8 mouse cellular contexts compared by ENCODE assay signal in the genomic region with DNA sequence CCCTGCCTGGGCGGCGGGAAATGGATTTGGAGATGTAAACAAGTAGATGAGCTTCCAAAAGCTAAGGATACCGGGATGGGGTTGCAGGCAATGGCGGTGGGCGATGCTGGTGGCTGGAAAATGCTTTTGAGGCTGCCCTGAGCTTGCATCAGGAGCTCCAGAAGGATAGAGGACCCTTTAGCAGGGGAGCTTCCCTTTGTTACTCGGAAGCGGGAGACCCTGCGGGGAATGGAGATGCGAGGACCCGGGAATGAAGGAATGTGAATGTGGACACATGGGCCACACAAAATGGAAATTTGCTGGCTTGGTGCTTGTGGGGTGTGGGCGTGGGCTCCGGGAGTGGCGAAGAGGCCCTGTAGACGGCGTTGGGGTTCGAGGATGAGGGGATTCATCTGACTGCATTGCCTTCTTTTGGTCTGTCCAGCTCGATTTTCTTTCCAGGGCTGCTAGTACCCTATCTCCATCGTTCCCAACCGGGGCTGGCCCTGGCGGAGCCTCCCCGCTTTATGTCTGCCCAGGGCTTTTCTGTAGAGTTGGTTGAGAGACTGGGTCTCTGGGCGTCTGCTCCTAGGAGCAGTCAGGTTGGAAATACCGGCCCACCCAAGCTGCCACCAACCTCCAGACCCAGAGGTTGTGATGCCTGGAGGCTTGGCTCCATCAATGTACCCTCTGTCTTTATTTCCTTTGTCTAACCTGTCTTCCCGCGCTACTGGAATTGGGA. TPM values are rescaled to one million over a fixed set of nuclear protein-coding genes. Genes with fewer than 3 reads are reported as not detected.
DNase-seq lines count a peak whose midpoint lies in the region; ATAC-seq and TF ChIP-seq lines count a peak whose summit lies in the region.

No protein-coding gene starts in this region.

- no peaks in the 10 kb centered on the region for H3K9me3 ChIP-seq in heart, embryonic 11.5 days (replicated peaks; ENCODE audit: control insufficient read depth, low read length)
- H3K9me3 ChIP-seq in E14TG2a.4 (ENCODE audit: low read length), result no peaks in the 10 kb centered on the region
- no peaks in the 10 kb centered on the region for H3K9me3 ChIP-seq in forebrain, embryonic 15.5 days
- no peaks in the 10 kb centered on the region for H3K9me3 ChIP-seq in liver, embryonic 15.5 days (replicated peaks)

- no peak for DNase-seq in heart, adult 18-20 months
- DNase-seq in MN1 (ENCODE audit: low spot score), result no peak
- no peak for DNase-seq in adrenal gland, adult 18-20 months (ENCODE audit: low spot score in 2 of 2)
- DNase-seq in right cerebral cortex, adult 18-20 months, result no peak

- peak overlapping the region; percentile 53 for H3K4me3 ChIP-seq in heart, embryonic 11.5 days (ENCODE audit: low read depth, low read length)
- H3K4me3 ChIP-seq in E14TG2a.4 (replicated peaks; ENCODE audit: low read length), result peak overlapping the region; percentile 88
- peak overlapping the region; percentile 91 for H3K4me3 ChIP-seq in forebrain, embryonic 15.5 days
- H3K4me3 ChIP-seq in liver, embryonic 15.5 days (replicated peaks), result peak overlapping the region; percentile 30

- H3K4me1 ChIP-seq in heart, embryonic 11.5 days (ENCODE audit: control insufficient read depth, insufficient read depth, low read length), result peaks cover 8% of the 10 kb centered on the region; the same call in 1 of the 2 replicates
- H3K4me1 ChIP-seq in E14TG2a.4 (replicated peaks; ENCODE audit: low read depth, low read length), result peaks cover 91% of the 10 kb centered on the region
- H3K4me1 ChIP-seq in forebrain, embryonic 15.5 days, result peaks cover 42% of the 10 kb centered on the region
- 0 out of 2 replicates have a peak, but pooled peaks cover 5% of the 10 kb centered on the region for H3K4me1 ChIP-seq in liver, embryonic 15.5 days (replicated peaks)

- no peaks in the 10 kb centered on the region for H3K27me3 ChIP-seq in heart, embryonic 11.5 days (ENCODE audit: control insufficient read depth, insufficient read depth, low read length)
- no peaks in the 10 kb centered on the region for H3K27me3 ChIP-seq in E14TG2a.4 (ENCODE audit: insufficient read depth, low read length)
- no peaks in the 10 kb centered on the region for H3K27me3 ChIP-seq in forebrain, embryonic 15.5 days
- H3K27me3 ChIP-seq in liver, embryonic 15.5 days, result peaks cover 58% of the 10 kb centered on the region

- H3K4me2 ChIP-seq in heart, embryonic 11.5 days, result peak overlapping the region; percentile 89
- peak overlapping the region; percentile 90 for H3K4me2 ChIP-seq in forebrain, embryonic 15.5 days (replicated peaks)
- H3K4me2 ChIP-seq in liver, embryonic 15.5 days, result peak overlapping the region; percentile 51

- H3K9ac ChIP-seq in heart, embryonic 11.5 days (ENCODE audit: low read depth, low read length), result peak overlapping the region; percentile 68
- H3K9ac ChIP-seq in forebrain, embryonic 15.5 days (replicated peaks), result peak overlapping the region; percentile 90
- H3K9ac ChIP-seq in liver, embryonic 15.5 days, result no peak overlapping the region

- no peak for TF ChIP-seq CTCF in E14TG2a.4 (conservative IDR thresholded peaks at IDR 0.05; ENCODE audit: low read length)

- H3K36me3 ChIP-seq in heart, embryonic 11.5 days (ENCODE audit: control insufficient read depth, insufficient read depth, low read length), result no peaks in the 10 kb centered on the region
- H3K36me3 ChIP-seq in E14TG2a.4 (ENCODE audit: insufficient read depth, low read length), result peaks cover 39% of the 10 kb centered on the region
- H3K36me3 ChIP-seq in forebrain, embryonic 15.5 days, result no peaks in the 10 kb centered on the region
- no peaks in the 10 kb centered on the region for H3K36me3 ChIP-seq in liver, embryonic 15.5 days (replicated peaks)

- 6% methylated on average over 25 of the region's 25 CpGs for WGBS in heart, embryonic 11.5 days (ENCODE audit: insufficient replicate concordance)
- WGBS in forebrain, embryonic 15.5 days, result 2% methylated on average over 25 of the region's 25 CpGs
- 14% methylated on average over 25 of the region's 25 CpGs for WGBS in liver, embryonic 15.5 days (ENCODE audit: insufficient replicate concordance)

- ATAC-seq in heart, embryonic 11.5 days (replicated peaks; ENCODE audit: insufficient number of reproducible peaks, low FRiP score, low TSS enrichment), result no peak
- peak; percentile 51 for ATAC-seq in forebrain, embryonic 15.5 days (replicated peaks)
- ATAC-seq in liver, embryonic 15.5 days (ENCODE audit: insufficient read depth), result no peak

- no peak overlapping the region for H3K27ac ChIP-seq in heart, embryonic 11.5 days (ENCODE audit: low read depth, low read length)
- H3K27ac ChIP-seq in forebrain, embryonic 15.5 days (replicated peaks), result peak overlapping the region; percentile 88
- H3K27ac ChIP-seq in liver, embryonic 15.5 days (replicated peaks), result no peak overlapping the region

RNA-seq across cellular contexts. Expression of a gene that starts 0.8 kb away (rescaled TPM):
- 26.7 and 27.7 TPM in 2 replicates for polyA plus RNA-seq in heart, embryonic 11.5 days (2014; fragmentation: Nextera tagmentation; extraction: Ambion mirVana)
- 10 to 100 TPM; 15.0 TPM for total RNA-seq in heart, adult 18-20 months (2021)
- polyA plus RNA-seq in forebrain, embryonic 15.5 days (2015; fragmentation: Nextera tagmentation; extraction: Ambion mirVana), result 447 and 481 TPM in 2 replicates
- polyA plus RNA-seq in liver, embryonic 15.5 days (2015; fragmentation: Nextera tagmentation; extraction: Ambion mirVana), result 1.9 TPM in 2 replicates
- 100 to 1,000 TPM; 209 to 250 TPM for total RNA-seq in adrenal gland, adult 18-20 months (2021)

RNA-seq across cellular contexts. Expression of a gene that starts 28.7 kb away (rescaled TPM):
- 1.0 and 1.6 TPM in 2 replicates for polyA plus RNA-seq in heart, embryonic 11.5 days (2014; fragmentation: Nextera tagmentation; extraction: Ambion mirVana)
- 1 to 10 TPM; 2.6 to 7.9 TPM for total RNA-seq in heart, adult 18-20 months (2021)
- polyA plus RNA-seq in forebrain, embryonic 15.5 days (2015; fragmentation: Nextera tagmentation; extraction: Ambion mirVana), result 5.8 and 6.3 TPM in 2 replicates
- 0.60 and 0.62 TPM in 2 replicates for polyA plus RNA-seq in liver, embryonic 15.5 days (2015; fragmentation: Nextera tagmentation; extraction: Ambion mirVana)
- 1 to 10 TPM; 4.5 to 8.9 TPM for total RNA-seq in adrenal gland, adult 18-20 months (2021)

RNA-seq across cellular contexts. Expression of a gene that starts 51.9 kb away (rescaled TPM):
- polyA plus RNA-seq in heart, embryonic 11.5 days (2014; fragmentation: Nextera tagmentation; extraction: Ambion mirVana), result 0.15 and 0.31 TPM in 2 replicates
- total RNA-seq in heart, adult 18-20 months (2021), result 1 to 10 TPM; 6.2 to 7.9 TPM
- polyA plus RNA-seq in forebrain, embryonic 15.5 days (2015; fragmentation: Nextera tagmentation; extraction: Ambion mirVana), result not detected in 2 replicates
- not detected in 2 replicates for polyA plus RNA-seq in liver, embryonic 15.5 days (2015; fragmentation: Nextera tagmentation; extraction: Ambion mirVana)
- under 1 TPM; 0.10 to 0.27 TPM for total RNA-seq in adrenal gland, adult 18-20 months (2021)

RNA-seq across cellular contexts. Expression of a gene that starts 55.7 kb away (rescaled TPM):
- 0.23 TPM in 1 of 2 replicates, not detected in the other for polyA plus RNA-seq in heart, embryonic 11.5 days (2014; fragmentation: Nextera tagmentation; extraction: Ambion mirVana)
- under 1 TPM in 1 of 2 experiments, not detected in 1; 0.28 TPM for total RNA-seq in heart, adult 18-20 months (2021)
- 22.3 and 23.5 TPM in 2 replicates for polyA plus RNA-seq in forebrain, embryonic 15.5 days (2015; fragmentation: Nextera tagmentation; extraction: Ambion mirVana)
- 0.01 TPM in 1 of 2 replicates, not detected in the other for polyA plus RNA-seq in liver, embryonic 15.5 days (2015; fragmentation: Nextera tagmentation; extraction: Ambion mirVana)
- total RNA-seq in adrenal gland, adult 18-20 months (2021), result 1 to 10 TPM in 1 of 2 experiments, under 1 TPM in 1; 0.53 to 1.3 TPM

Comparison
In these comparisons a context has a peak if more than half of its experiments do, and no peak if none do; other contexts are left out.
1. H3K4me3 ChIP-seq: peak in every context shown above with its lines; median percentile 91 in forebrain, embryonic 15.5 days; 88 in E14TG2a.4; 53 in heart, embryonic 11.5 days; 30 in liver, embryonic 15.5 days.
2. RNA of a gene that starts 0.8 kb away (polyA plus RNA-seq): 447 to 481 TPM in forebrain, embryonic 15.5 days; 26.7 to 27.7 TPM in heart, embryonic 11.5 days and 1.9 TPM in liver, embryonic 15.5 days; every median in the first group is over 10 times any median in the second.
3. Peak in every context shown above with its lines, with median percentiles within 50 percentile points of each other: H3K4me2 ChIP-seq.